Mouse (Mus musculus) liver, embryonic 14.5 days (tissue): ENCODE results near the gene Casq1.

Source experiments
- CTCF ChIP-seq: IDR thresholded peaks from 2 replicates; pipeline ENCODE4 v1.5.1; 2016; ENCODE audit warnings: antibody characterized with exemption, low read depth, control low read depth
- EP300 ChIP-seq: IDR thresholded peaks from 2 replicates; pipeline ENCODE4 v1.6.1; 2016; ENCODE audit warnings: antibody characterized with exemption, low read depth

DNA sequence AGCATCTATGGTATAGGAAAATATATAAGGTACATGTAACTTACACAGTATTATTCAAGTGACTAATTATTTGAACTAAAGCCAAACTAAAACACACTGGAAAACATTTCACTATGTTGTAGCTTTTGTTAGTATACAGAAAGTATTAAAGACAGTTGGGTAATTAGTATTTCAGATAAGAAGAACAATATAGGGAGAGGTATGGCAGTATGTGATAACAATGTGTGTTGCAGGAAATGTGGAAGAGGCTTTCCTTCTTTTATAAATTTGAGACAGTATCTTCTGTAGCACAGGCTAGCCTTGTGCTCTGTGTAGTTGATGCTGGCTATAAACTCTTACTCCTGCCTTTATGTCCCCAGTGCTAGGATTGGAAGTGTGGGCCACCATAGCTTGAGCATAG is 35.8 kb downstream of the Casq1 start:
- TF ChIP-seq EP300 (no peak), CTCF (no peak)
